Mouse (Mus musculus) heart, adult 2 months (tissue): ENCODE data around the gene Igfbp5. TPM values are rescaled to one million over a fixed set of nuclear protein-coding genes. Genes with fewer than 3 reads are reported as not detected.

Experiments
- DNase-seq, 2 experiments: peaks; one replicate each; pipeline ENCODE4 v3.0.0; 2021
- H3K27ac ChIP-seq: fragments of 200-600 bp; 2 replicates; pipeline ENCODE4 v1.8.1; 2022
- H3K27me3 ChIP-seq: fragments of 200-500 bp; 2 replicates; pipeline ENCODE4 v1.6.1; 2012; ENCODE audit warnings: mild to moderate bottlenecking, low read length, inconsistent platforms, mixed read lengths; ENCODE audit not compliant: control insufficient read depth, insufficient read depth
- H3K36me3 ChIP-seq: fragments of 200-500 bp; 2 replicates; pipeline ENCODE4 v1.6.1; 2012; ENCODE audit warnings: low read length, inconsistent platforms; ENCODE audit not compliant: control insufficient read depth, insufficient read depth
- H3K4me1 ChIP-seq: fragments of 200-500 bp; 2 replicates; pipeline ENCODE4 v1.6.1; 2011; ENCODE audit warnings: low read length; ENCODE audit not compliant: control insufficient read depth, insufficient read depth
- H3K4me3 ChIP-seq: fragments of 200-600 bp; 2 replicates; pipeline ENCODE4 v1.8.1; 2022
- H3K79me2 ChIP-seq: fragments of 200-500 bp; replicated peaks from 2 replicates; pipeline ENCODE4 v1.6.1; 2012; ENCODE audit warnings: mild to moderate bottlenecking, inconsistent platforms, low read length, moderate library complexity, mixed read lengths; ENCODE audit not compliant: control insufficient read depth, insufficient read depth
- H3K9ac ChIP-seq: fragments of 200-500 bp; 2 replicates; pipeline ENCODE4 v1.6.1; 2012; ENCODE audit warnings: low read depth, mild to moderate bottlenecking, control low read depth, inconsistent platforms, low read length, mixed read lengths
- CTCF ChIP-seq: fragments of 200-600 bp; IDR thresholded peaks from 2 replicates; pipeline ENCODE4 v1.8.1; 2022; ENCODE audit warnings: antibody characterized with exemption, mild to moderate bottlenecking, moderate library complexity
- EP300 ChIP-seq: fragments of 200-500 bp; IDR thresholded peaks from 2 replicates; pipeline ENCODE4 v1.6.1; 2011; ENCODE audit warnings: low read depth, low read length, control low read depth; ENCODE audit not compliant: insufficient read depth
- POLR2A ChIP-seq: fragments of 200-500 bp; IDR thresholded peaks from 2 replicates; pipeline ENCODE4 v1.6.1; 2011; ENCODE audit warnings: mild to moderate bottlenecking, low read depth, low read length, control low read depth; ENCODE audit not compliant: insufficient read depth
- WGBS: fragments of 180-500 bp; shearing (Covaris S2); methylation state at CpG from one replicate; pipeline ENCODE4 v1.1.7; 2018; 5-methylcytosine and 5-hydroxymethylcytosine counted together
- intact Hi-C: fragments of 180-260 bp; cut with DNase I; formaldehyde crosslinking; loops from one replicate; pipeline ENCODE4 v1.15.1; 2025
- polyA plus RNA-seq: library from polyadenylated mRNA; depleted of rRNA; stranded (reverse); fragments of >200 nt; gene quantifications from 2 replicates; pipeline ENCODE4 v1.2.3, GENCODE M21; 2012
- total RNA-seq, 2 experiments: library from RNA; stranded (reverse); gene quantifications; 2 replicates each; pipeline ENCODE4 v1.2.3; 2021

Gene Igfbp5
- total and polyA plus RNA-seq, 3 experiments, result 77.8 to 94.7 (median 94.0) TPM

DNA sequence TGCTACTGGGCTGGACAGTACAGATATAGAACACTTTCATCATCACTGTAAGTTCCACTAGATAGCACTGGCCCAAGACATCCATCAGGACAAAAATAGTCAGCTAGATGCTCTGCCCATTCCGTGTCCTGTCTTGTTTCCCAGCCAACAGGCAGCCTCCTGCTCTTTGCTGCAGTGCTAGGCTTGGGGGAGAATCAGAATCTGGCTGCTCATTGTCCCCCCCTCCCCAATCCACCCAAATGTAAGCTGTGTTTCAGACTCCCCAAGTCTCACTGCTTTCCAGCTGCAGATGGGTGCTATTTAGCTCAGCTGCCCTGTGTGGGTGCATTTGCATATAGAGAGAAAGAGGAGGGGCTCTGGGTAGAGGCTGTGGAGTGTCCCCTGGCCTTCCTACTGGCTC, 7.3 kb downstream of the Igfbp5 start:
- Histone ChIP-seq H3K79me2 (no peaks in the 10 kb centered on the region), H3K4me3 (no peak overlapping the region), H3K27ac (no peak overlapping the region), H3K36me3 (no peaks in the 10 kb centered on the region), H3K27me3 (no peaks in the 10 kb centered on the region), H3K4me1 (peaks cover 1% of the 10 kb centered on the region), H3K9ac (no peak overlapping the region)
- intact Hi-C loops, result loop anchor here (2.0 to 10.0 kb wide), 4 partner anchors 407 to 870 kb away; no protein-coding TSS in a partner anchor
- 13% methylated on average over 1 of the region's 1 CpGs for WGBS
- peak in 1 of 2 experiments; percentile 24 for DNase-seq
- TF ChIP-seq EP300, result no peak
- no peak for TF ChIP-seq POLR2A
- no peak for TF ChIP-seq CTCF

DNA sequence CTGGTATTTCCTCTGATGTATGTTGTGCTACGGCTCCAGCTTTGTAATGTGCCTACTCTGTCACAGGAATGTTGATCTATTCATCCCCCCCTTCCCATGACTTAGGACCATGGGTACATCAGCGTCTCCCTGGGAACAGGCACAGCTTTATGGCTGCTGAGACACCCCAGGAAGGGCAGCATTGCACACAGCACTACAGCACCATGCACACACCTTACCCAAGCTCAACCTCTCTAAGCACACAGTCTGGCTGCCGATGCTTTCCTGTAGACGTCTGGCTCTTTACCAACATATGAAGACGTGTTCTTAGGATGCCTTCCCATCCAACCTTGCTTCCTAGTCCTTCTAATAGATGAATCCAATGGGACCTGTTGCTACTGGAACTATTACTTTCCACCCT, 8.3 kb downstream of the Igfbp5 start:
- no peak for TF ChIP-seq POLR2A
- TF ChIP-seq EP300, result no peak
- no peak for TF ChIP-seq CTCF
- intact Hi-C loops, result loop anchor here (2.0 to 10.0 kb wide), 4 partner anchors 408 to 871 kb away; no protein-coding TSS in a partner anchor
- H3K4me1 ChIP-seq, result peaks cover 1% of the 10 kb centered on the region
- H3K4me3 ChIP-seq, result no peak overlapping the region
- 67% methylated on average over 5 of the region's 5 CpGs for WGBS
- H3K36me3 ChIP-seq, result no peaks in the 10 kb centered on the region
- H3K27ac ChIP-seq, result no peak overlapping the region
- no peaks in the 10 kb centered on the region for H3K27me3 ChIP-seq
- no peak overlapping the region for H3K9ac ChIP-seq
- DNase-seq, result peak in 1 of 2 experiments; percentile 15
- no peaks in the 10 kb centered on the region for H3K79me2 ChIP-seq

DNA sequence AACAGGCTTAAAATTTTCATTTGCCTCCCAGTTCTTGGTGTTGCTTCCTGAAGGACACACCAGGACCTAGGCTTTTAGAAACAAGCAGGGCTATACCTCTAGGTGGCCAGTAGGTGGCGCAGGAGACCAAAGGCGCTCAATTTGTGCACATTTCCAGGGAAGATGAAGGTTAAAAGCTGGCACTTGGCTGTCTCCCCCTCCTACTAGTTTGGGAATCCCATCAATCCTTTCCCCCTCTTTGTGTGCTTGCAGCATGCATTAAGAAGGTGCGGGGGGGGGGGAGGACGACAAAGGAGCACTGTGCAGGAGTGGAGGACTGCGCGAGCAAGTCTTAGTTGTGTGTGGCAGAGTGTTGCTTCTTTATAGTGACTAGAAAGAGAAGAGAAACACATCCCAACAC, 8.8 kb downstream of the Igfbp5 start:
- 34% methylated on average over 6 of the region's 6 CpGs for WGBS
- no peak overlapping the region for H3K27ac ChIP-seq
- intact Hi-C loops, result loop anchor here (2.0 to 10.0 kb wide), 5 partner anchors 409 to 961 kb away; no protein-coding TSS in a partner anchor
- H3K4me3 ChIP-seq, result no peak overlapping the region
- no peak overlapping the region for H3K9ac ChIP-seq
- TF ChIP-seq CTCF (peak; percentile 94), POLR2A (no peak), EP300 (peak; percentile 69; the same call in 1 of the 2 replicates)
- no peaks in the 10 kb centered on the region for H3K27me3 ChIP-seq
- peaks cover 1% of the 10 kb centered on the region for H3K4me1 ChIP-seq
- H3K79me2 ChIP-seq, result no peaks in the 10 kb centered on the region
- DNase-seq, result peak; percentile 63 to 82
- no peaks in the 10 kb centered on the region for H3K36me3 ChIP-seq

DNA sequence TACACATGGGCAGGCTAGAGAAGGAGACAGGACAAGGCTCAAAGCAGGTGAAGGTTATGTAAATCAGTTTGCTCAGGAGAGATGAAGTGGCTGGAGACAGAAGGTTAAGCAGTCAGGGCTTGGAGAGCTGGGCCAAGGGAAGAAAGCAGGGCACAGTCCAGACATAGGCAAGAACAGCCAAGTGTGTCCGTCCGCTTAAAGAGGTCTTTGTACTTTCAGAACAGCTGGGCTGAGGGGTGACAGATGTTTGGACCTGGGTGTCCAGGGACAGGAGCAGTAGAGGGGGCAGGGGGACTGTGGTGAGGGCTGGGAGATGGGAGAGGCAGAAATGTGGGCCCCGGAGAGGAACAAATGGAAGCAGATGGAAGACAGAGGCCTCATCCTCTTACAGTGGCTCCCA, 10.4 kb downstream of the Igfbp5 start:
- H3K4me1 ChIP-seq, result peaks cover 1% of the 10 kb centered on the region
- 90% methylated on average over 3 of the region's 3 CpGs for WGBS
- intact Hi-C loops, result loop anchor here (2.0 to 10.0 kb wide), 2 partner anchors 651 to 963 kb away; no protein-coding TSS in a partner anchor
- no peaks in the 10 kb centered on the region for H3K79me2 ChIP-seq
- H3K27me3 ChIP-seq, result no peaks in the 10 kb centered on the region
- no peak overlapping the region for H3K27ac ChIP-seq
- no peaks in the 10 kb centered on the region for H3K36me3 ChIP-seq
- peak in 1 of 2 experiments; percentile 13 for DNase-seq
- TF ChIP-seq POLR2A, result no peak
- TF ChIP-seq CTCF, result no peak
- no peak for TF ChIP-seq EP300
- H3K4me3 ChIP-seq, result no peak overlapping the region
- H3K9ac ChIP-seq, result no peak overlapping the region

DNA sequence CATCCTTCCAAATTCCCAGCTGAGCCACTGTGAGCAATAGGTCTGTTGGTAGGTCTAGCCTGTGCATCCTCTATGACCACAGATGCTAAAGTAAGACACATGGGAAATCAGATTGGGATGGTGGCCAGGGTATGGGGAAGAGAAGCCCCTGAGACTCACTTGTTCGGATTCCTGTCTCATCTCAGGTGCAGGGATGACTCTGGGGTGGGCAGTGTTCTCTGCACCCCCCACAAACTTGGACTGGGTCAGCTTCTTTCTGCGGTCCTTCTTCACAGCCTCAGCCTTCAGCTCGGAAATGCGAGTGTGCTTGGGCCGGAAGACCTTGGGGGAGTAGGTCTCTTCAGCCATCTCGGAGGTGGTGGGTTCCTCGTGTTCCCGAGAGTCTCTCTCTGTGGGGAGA, 11.0 kb downstream of the Igfbp5 start:
- H3K4me3 ChIP-seq, result no peak overlapping the region
- DNase-seq, result peak in 1 of 2 experiments; percentile 7
- no peaks in the 10 kb centered on the region for H3K36me3 ChIP-seq
- H3K9ac ChIP-seq, result no peak overlapping the region
- no peaks in the 10 kb centered on the region for H3K79me2 ChIP-seq
- peaks cover 1% of the 10 kb centered on the region; the same call in 1 of the 2 replicates for H3K4me1 ChIP-seq
- WGBS, result 87% methylated on average over 8 of the region's 8 CpGs
- intact Hi-C loops, result loop anchor here (2.0 to 10.0 kb wide), 2 partner anchors 651 to 963 kb away; no protein-coding TSS in a partner anchor
- no peak overlapping the region for H3K27ac ChIP-seq
- no peaks in the 10 kb centered on the region for H3K27me3 ChIP-seq
- TF ChIP-seq EP300 (no peak), POLR2A (no peak), CTCF (no peak)

DNA sequence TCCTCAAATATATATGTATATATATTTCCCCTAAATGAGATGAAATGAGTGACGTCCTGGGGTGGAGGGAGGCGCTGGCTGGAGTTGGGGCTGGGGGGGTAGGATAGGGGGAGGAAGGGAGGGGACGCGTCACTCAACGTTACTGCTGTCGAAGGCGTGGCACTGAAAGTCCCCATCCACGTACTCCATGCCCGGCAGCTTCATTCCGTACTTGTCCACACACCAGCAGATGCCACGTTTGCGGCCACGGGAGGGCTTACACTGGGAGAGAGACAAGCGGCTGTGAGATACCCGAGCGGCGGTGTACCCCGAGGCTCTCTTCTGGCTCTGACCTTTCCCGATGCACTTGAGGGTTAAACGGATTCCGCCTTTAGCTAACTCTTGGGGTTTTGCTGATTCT, 12.4 kb downstream of the Igfbp5 start:
- no peaks in the 10 kb centered on the region for H3K36me3 ChIP-seq
- intact Hi-C loops, result loop anchor here (10.0 kb wide), 1 partner anchor 653 kb away; no protein-coding TSS in a partner anchor

More for the DNA sequence above, 12.4 kb downstream of the Igfbp5 start:
- no peak overlapping the region for H3K27ac ChIP-seq
- TF ChIP-seq CTCF, result no peak
- no peak for TF ChIP-seq POLR2A
- no peak for TF ChIP-seq EP300
- no peaks in the 10 kb centered on the region for H3K27me3 ChIP-seq
- H3K79me2 ChIP-seq, result no peaks in the 10 kb centered on the region
- H3K4me3 ChIP-seq, result no peak overlapping the region
- DNase-seq, result peak in 1 of 2 experiments; percentile 5
- no peaks in the 10 kb centered on the region for H3K4me1 ChIP-seq
- WGBS, result 89% methylated on average over 21 of the region's 21 CpGs
- H3K9ac ChIP-seq, result no peak overlapping the region
